Mouse (Mus musculus) gonadal fat pad, adult 2 months (tissue): Measurements from ENCODE around the gene Tkt. TPM values are rescaled to one million over a fixed set of nuclear protein-coding genes. Genes with fewer than 3 reads are reported as not detected.
A peak's percentile ranks its signal among the peaks of the same experiment; 100 is the strongest.

ENCODE experiments used
- DNase-seq: peaks from one replicate; pipeline ENCODE4 v3.0.0-alpha.2; 2012; ENCODE audit warnings: low read depth
- polyA plus RNA-seq: library from polyadenylated mRNA; depleted of rRNA; stranded (reverse); fragments of >200 nt; gene quantifications from 2 replicates; pipeline ENCODE4 v1.2.3, GENCODE M21; 2012

Gene Tkt
- polyA plus RNA-seq, 1 experiment: 734 TPM

GRCm38 (mm10) chr14:30585323-30585722 lies 37.2 kb downstream of the Tkt start:
- no peak for DNase-seq

GRCm38 (mm10) chr14:30586780-30587461 lies 38.8 kb downstream of the Tkt start:
- DNase-seq: no peak

GRCm38 (mm10) chr14:30590041-30590645 lies 42.0 kb downstream of the Tkt start:
- DNase-seq: no peak

GRCm38 (mm10) chr14:30590918-30591317 lies 42.8 kb downstream of the Tkt start:
- DNase-seq: no peak

- DNase-seq: no peak
These were observed 43.3 kb downstream of the Tkt start for GRCm38 (mm10) chr14:30591417-30591816.

- DNase-seq: no peak
These were observed 45.3 kb downstream of the Tkt start for GRCm38 (mm10) chr14:30593279-30594091.

- DNase-seq: no peak
These were observed 46.0 kb downstream of the Tkt start for GRCm38 (mm10) chr14:30594092-30594695.

GRCm38 (mm10) chr14:30595576-30596313 lies 47.6 kb downstream of the Tkt start:
- peak; percentile 85 for DNase-seq

- DNase-seq: no peak
These were observed 48.2 kb downstream of the Tkt start for GRCm38 (mm10) chr14:30596407-30596806.

- no peak for DNase-seq
These were observed 49.0 kb downstream of the Tkt start for GRCm38 (mm10) chr14:30597142-30597541.

GRCm38 (mm10) chr14:30606817-30607216 lies 58.7 kb downstream of the Tkt start:
- DNase-seq: no peak

- DNase-seq: no peak
These were observed 59.5 kb downstream of the Tkt start for GRCm38 (mm10) chr14:30607696-30608095.

GRCm38 (mm10) chr14:30608176-30608575 lies 60.0 kb downstream of the Tkt start:
- no peak for DNase-seq

GRCm38 (mm10) chr14:30609499-30609898 lies 61.3 kb downstream of the Tkt start:
- no peak for DNase-seq

- no peak for DNase-seq
These were observed 62.1 kb downstream of the Tkt start for GRCm38 (mm10) chr14:30610304-30610703.

GRCm38 (mm10) chr14:30610940-30611339 lies 62.8 kb downstream of the Tkt start:
- DNase-seq: no peak

- DNase-seq: no peak
These were observed 64.4 kb downstream of the Tkt start for GRCm38 (mm10) chr14:30612523-30612922.

GRCm38 (mm10) chr14:30612962-30613715 lies 65.0 kb downstream of the Tkt start:
- DNase-seq: no peak

GRCm38 (mm10) chr14:30616751-30617150 lies 68.6 kb downstream of the Tkt start:
- DNase-seq: no peak

- no peak for DNase-seq
These were observed 70.7 kb downstream of the Tkt start for GRCm38 (mm10) chr14:30618746-30619275.
